ENCODE assay signal across 20 mouse cellular contexts in the genomic region with DNA sequence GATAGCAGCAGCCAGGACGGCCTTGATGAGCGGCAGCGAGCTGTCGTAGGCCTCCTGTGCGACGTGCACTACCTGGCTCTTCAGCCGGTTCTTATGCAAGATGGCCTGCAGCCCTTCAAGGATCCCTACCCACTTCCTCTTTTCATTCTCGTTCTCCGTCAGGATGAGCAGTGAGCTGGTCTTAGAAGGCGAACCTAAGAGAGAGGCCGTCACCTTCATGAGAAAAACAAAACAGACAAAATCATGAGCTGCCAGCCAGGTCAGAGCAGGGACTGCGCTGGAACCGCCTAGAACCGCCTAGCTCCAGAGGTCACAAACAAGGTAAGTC. TPM values are rescaled to one million over a fixed set of nuclear protein-coding genes. Genes with fewer than 3 reads are reported as not detected.
A peak's percentile ranks its signal among the peaks of the same experiment; 100 is the strongest.
DNase-seq lines count a peak whose midpoint lies in the region; ATAC-seq and TF ChIP-seq lines count a peak whose summit lies in the region.
"Had no signal": no experiment of that assay in that cellular context is flagged by ENCODE, and none has a peak within 500 bp of the region (broad histone marks: within the 10 kb centered on the region; RNA-seq: fewer than 3 reads in every experiment).

No protein-coding gene starts in this region.

- no peaks in the 10 kb centered on the region for H3K27me3 ChIP-seq in CH12.LX (replicated peaks)
- no peaks in the 10 kb centered on the region for H3K27me3 ChIP-seq in embryonic facial prominence, embryonic 10.5 days (replicated peaks; ENCODE audit: low read depth, poor library complexity, severe bottlenecking)
- no peaks in the 10 kb centered on the region for H3K27me3 ChIP-seq in lung, postnatal 0 days (replicated peaks; ENCODE audit: insufficient read depth, low read length)
- H3K27me3 ChIP-seq: embryonic facial prominence, embryonic 13.5 days; forebrain, embryonic 12.5 days; heart, embryonic 12.5 days; intestine, embryonic 15.5 days had no signal

- peak; percentile 98 for TF ChIP-seq EP300 in CH12.LX (IDR thresholded peaks at IDR 0.05; ENCODE audit: low read length)
- TF ChIP-seq EP300 in lung, postnatal 0 days (IDR thresholded peaks at IDR 0.05) = no peak

- dilution Hi-C loops in CH12.LX (cut with MboI; ENCODE audit: extremely low pct_ligation_motif_present, extremely low pct_unique_long_range_greater_than_20kb, low sequenced_read_pairs) = no loop called here

- WGBS in embryonic facial prominence, embryonic 10.5 days = 93% methylated on average over 14 of the region's 14 CpGs
- WGBS in lung, postnatal 0 days = 85% methylated on average over 14 of the region's 14 CpGs

- H3K4me1 ChIP-seq in CH12.LX (ENCODE audit: control insufficient read depth in 1 of 2, insufficient read depth in 2 of 2) = peaks cover 7 to 33% of the 10 kb centered on the region in 2 experiments
- H3K4me1 ChIP-seq in embryonic facial prominence, embryonic 10.5 days = no peaks in the 10 kb centered on the region
- no peaks in the 10 kb centered on the region for H3K4me1 ChIP-seq in lung, postnatal 0 days (ENCODE audit: insufficient read depth, low read depth, low read length)
- H3K4me1 ChIP-seq: embryonic facial prominence, embryonic 13.5 days; forebrain, embryonic 12.5 days; heart, embryonic 12.5 days; hindbrain, embryonic 10.5 days; intestine, embryonic 15.5 days had no signal

- H3K9ac ChIP-seq in CH12.LX (ENCODE audit: insufficient read depth, low read depth) = no peak overlapping the region
- no peak overlapping the region for H3K9ac ChIP-seq in lung, postnatal 0 days (replicated peaks; ENCODE audit: low read depth)
- H3K9ac ChIP-seq: embryonic facial prominence, embryonic 13.5 days; forebrain, embryonic 12.5 days; heart, embryonic 12.5 days; hindbrain, embryonic 14.5 days; intestine, embryonic 15.5 days had no signal

- in situ Hi-C loops in CH12.LX (cut with MboI; ENCODE audit: low pct_ligation_motif_present, low pct_unique_long_range_greater_than_20kb, low sequenced_read_pairs) = no loop called here

- ATAC-seq in granulocyte monocyte progenitor cell, adult 5-6 weeks (replicated peaks; ENCODE audit: poor library complexity, severe bottlenecking) = peak; percentile 96
- 0 out of 2 replicates have a peak, but pooled peaks have one; percentile 13 for ATAC-seq in monocyte, adult 5-6 weeks (replicated peaks; ENCODE audit: insufficient number of reproducible peaks, low FRiP score, low TSS enrichment, poor library complexity, severe bottlenecking)
- ATAC-seq in lung, postnatal 0 days = no peak
- ATAC-seq: forebrain, embryonic 16.5 days; intestine, embryonic 15.5 days had no signal

- no peak; the same call in 1 of the 2 replicates for TF ChIP-seq POLR2A in CH12.LX (IDR thresholded peaks at IDR 0.05; ENCODE audit: low read depth, low read length)

- peak; percentile 95 for DNase-seq in CH12.LX (ENCODE audit: extremely low read depth)
- peak; percentile 11 for DNase-seq in MEL-GATA-1-ER (ENCODE audit: extremely low read depth, low read depth)
- DNase-seq in kidney, postnatal 10 days = no peak
- DNase-seq in gastrocnemius, postnatal 4 days (ENCODE audit: low spot score in 2 of 2) = no peak
- no peak for DNase-seq in embryonic facial prominence, embryonic 10.5 days (ENCODE audit: low spot score)
- no peak for DNase-seq in lung, postnatal 0 days (ENCODE audit: low spot score)
- DNase-seq: adrenal gland, postnatal 14 days; cerebellum, adult 2 months; cerebellum, postnatal 10 days; gastrocnemius, postnatal 10 days had no signal

- peaks cover 67 to 80% of the 10 kb centered on the region in 2 experiments for H3K36me3 ChIP-seq in CH12.LX (replicated peaks in 1 of 2; ENCODE audit: control insufficient read depth in 1 of 2, insufficient read depth in 1 of 2, low read length in 1 of 2)
- peaks cover 97% of the 10 kb centered on the region for H3K36me3 ChIP-seq in embryonic facial prominence, embryonic 10.5 days (replicated peaks)
- peaks cover 74% of the 10 kb centered on the region for H3K36me3 ChIP-seq in lung, postnatal 0 days (ENCODE audit: insufficient read depth, low read length)

- peak overlapping the region in 2 of 3 experiments; percentile 10 to 34 for H3K4me3 ChIP-seq in CH12.LX (replicated peaks in 1 of 3; ENCODE audit: low read depth in 2 of 3, low read length in 2 of 3, poor library complexity in 1 of 3)
- no peak overlapping the region for H3K4me3 ChIP-seq in embryonic facial prominence, embryonic 10.5 days
- H3K4me3 ChIP-seq in lung, postnatal 0 days (ENCODE audit: low read depth, low read length) = no peak overlapping the region
- H3K4me3 ChIP-seq: embryonic facial prominence, embryonic 13.5 days; forebrain, embryonic 12.5 days; heart, embryonic 12.5 days; hindbrain, embryonic 10.5 days; intestine, embryonic 15.5 days had no signal

- peak overlapping the region; percentile 60 for H3K4me2 ChIP-seq in CH12.LX (ENCODE audit: insufficient read depth, low read depth, poor library complexity, severe bottlenecking)
- H3K4me2 ChIP-seq in lung, postnatal 0 days (replicated peaks; ENCODE audit: low read depth, low read length) = no peak overlapping the region
- H3K4me2 ChIP-seq: embryonic facial prominence, embryonic 13.5 days; forebrain, embryonic 12.5 days; heart, embryonic 12.5 days; hindbrain, embryonic 14.5 days; intestine, embryonic 15.5 days had no signal

- no peak; the same call in 1 of the 2 replicates for TF ChIP-seq RAD21 in CH12.LX (IDR thresholded peaks at IDR 0.05; ENCODE audit: low read depth, low read length)

- H3K27ac ChIP-seq in CH12.LX (ENCODE audit: insufficient read depth, low read depth) = peak overlapping the region; percentile 82
- H3K27ac ChIP-seq in embryonic facial prominence, embryonic 10.5 days (replicated peaks) = no peak overlapping the region
- H3K27ac ChIP-seq in lung, postnatal 0 days (ENCODE audit: low read length) = no peak overlapping the region
- H3K27ac ChIP-seq: embryonic facial prominence, embryonic 13.5 days; forebrain, embryonic 12.5 days; hindbrain, embryonic 10.5 days; hindbrain, embryonic 14.5 days; intestine, embryonic 15.5 days had no signal

- no peaks in the 10 kb centered on the region for H3K9me3 ChIP-seq in CH12.LX (replicated peaks; ENCODE audit: low read length)
- no peaks in the 10 kb centered on the region for H3K9me3 ChIP-seq in embryonic facial prominence, embryonic 10.5 days
- H3K9me3 ChIP-seq in lung, postnatal 0 days (ENCODE audit: low read length) = no peaks in the 10 kb centered on the region
- H3K9me3 ChIP-seq: embryonic facial prominence, embryonic 13.5 days; forebrain, embryonic 12.5 days; heart, embryonic 12.5 days; hindbrain, embryonic 10.5 days; intestine, embryonic 15.5 days had no signal

- TF ChIP-seq CTCF in CH12.LX (conservative IDR thresholded peaks at IDR 0.05 in 1 of 2, IDR thresholded peaks at IDR 0.05 in 1 of 2; ENCODE audit: low read depth in 2 of 2, low read length in 2 of 2) = no peak
- TF ChIP-seq CTCF in lung, postnatal 0 days (IDR thresholded peaks at IDR 0.05) = no peak

- no peaks in the 10 kb centered on the region for H3K79me2 ChIP-seq in CH12.LX (replicated peaks; ENCODE audit: control insufficient read depth, extremely low read depth, insufficient read depth, poor library complexity, severe bottlenecking)

TF ChIP-seq in CH12.LX, 34 proteins besides CTCF, POLR2A, EP300 and RAD21 (continues in another document):
- TF ChIP-seq ZNF384 (IDR thresholded peaks at IDR 0.05; ENCODE audit: low read depth, low read length) (no peak), GABPA (IDR thresholded peaks at IDR 0.05; ENCODE audit: insufficient replicate concordance, low read depth, low read length) (no peak), USF1 (IDR thresholded peaks at IDR 0.05; ENCODE audit: low read depth, low read length) (no peak), KAT2A (IDR thresholded peaks at IDR 0.05; ENCODE audit: insufficient replicate concordance, low read length) (no peak), HCFC1 (IDR thresholded peaks at IDR 0.05; ENCODE audit: low read depth, low read length) (no peak), ZC3H11A (IDR thresholded peaks at IDR 0.05; ENCODE audit: low read depth, low read length) (no peak), JUND (conservative IDR thresholded peaks at IDR 0.05; ENCODE audit: low read depth, low read length) (peak; percentile 58), CHD2 (IDR thresholded peaks at IDR 0.05; ENCODE audit: low read length) (peak; percentile 63; the same call in 1 of the 2 replicates), ELF1 (IDR thresholded peaks at IDR 0.05; ENCODE audit: low read depth, low read length) (peak; percentile 59; the same call in 1 of the 2 replicates), TBP (conservative IDR thresholded peaks at IDR 0.05; ENCODE audit: low read depth, low read length) (no peak), MAX (IDR thresholded peaks at IDR 0.05; ENCODE audit: low read length) (no peak), ETS1 (conservative IDR thresholded peaks at IDR 0.05; ENCODE audit: low read depth, low read length) (peak; percentile 84), BHLHE40 (IDR thresholded peaks at IDR 0.05; ENCODE audit: low read depth, low read length) (peak; percentile 77), TCF12 (IDR thresholded peaks at IDR 0.05; ENCODE audit: low read depth, low read length) (0 out of 2 replicates have a peak, but pooled peaks have one; percentile 41), IRF4 (IDR thresholded peaks at IDR 0.05; ENCODE audit: low read depth, low read length) (peak; percentile 99), MYC (IDR thresholded peaks at IDR 0.05; ENCODE audit: low read depth, low read length) (no peak), MXI1 (IDR thresholded peaks at IDR 0.05; ENCODE audit: low read depth, low read length) (peak; percentile 57; the same call in 1 of the 2 replicates), UBTF (IDR thresholded peaks at IDR 0.05; ENCODE audit: low read depth, low read length) (peak; percentile 94), ZMIZ1 (IDR thresholded peaks at IDR 0.05; ENCODE audit: low read depth, low read length) (0 out of 2 replicates have a peak, but pooled peaks have one; percentile 17), NELFE (IDR thresholded peaks at IDR 0.05; ENCODE audit: low read depth, low read length) (no peak), SMC3 (IDR thresholded peaks at IDR 0.05; ENCODE audit: low read depth, low read length) (no peak), SIN3A (IDR thresholded peaks at IDR 0.05; ENCODE audit: low read length) (no peak)

RNA-seq across cellular contexts. Expression of gene Amn, which starts 31.1 kb away (rescaled TPM):
- total RNA-seq in CH12.LX (2012; rRNA removed) (0.55 and 1.1 TPM in 2 replicates), CH12.LX (2014; rRNA removed) (0.62 TPM in 1 of 2 replicates, not detected in the other)
- 0.61 and 0.79 TPM in 2 replicates for polyA plus RNA-seq in CH12.LX (2012; ENCODE audit: insufficient read length, low read depth)
- total RNA-seq in granulocyte monocyte progenitor cell, adult 5-6 weeks (2014; fragmentation: Nextera tagmentation) = 0.73 and 1.9 TPM in 2 replicates
- not detected in 2 replicates for total RNA-seq in granulocyte monocyte progenitor cell, adult 5-6 weeks (2017)
- total RNA-seq in monocyte, adult 5-6 weeks (2017) = 1.2 TPM in 1 of 3 replicates, not detected in the others
- under 1 TPM in 1 of 2 experiments, not detected in 1; 0.44 TPM for total RNA-seq in gastrocnemius, postnatal 4 days (2021)
- 0.16 and 0.25 TPM in 2 replicates for polyA plus RNA-seq in embryonic facial prominence, embryonic 10.5 days (2016; fragmentation: Nextera tagmentation; extraction: Ambion mirVana)
- 0.31 and 0.40 TPM in 2 replicates for polyA plus RNA-seq in lung, postnatal 0 days (2015; fragmentation: Nextera tagmentation; extraction: Ambion mirVana)
- total RNA-seq: adrenal gland, postnatal 14 days; heart, postnatal 25 days had no signal

Comparison
In these comparisons a context has a peak if more than half of its experiments do, and no peak if none do; other contexts are left out.
1. DNase-seq: peak in CH12.LX (single experiment) and MEL-GATA-1-ER (single experiment); none in kidney, postnatal 10 days (single experiment), gastrocnemius, postnatal 4 days (0 of 2), embryonic facial prominence, embryonic 10.5 days (single experiment) and lung, postnatal 0 days (single experiment).
2. H3K4me3 ChIP-seq: peak in CH12.LX (2 of 3); none in embryonic facial prominence, embryonic 10.5 days (single experiment) and lung, postnatal 0 days (single experiment).